Mouse (Mus musculus): ENCODE results near the gene H2-K1. TPM values are rescaled to one million over a fixed set of nuclear protein-coding genes. Genes with fewer than 3 reads are reported as not detected.
"Not testable (repeated sequence)": the region's sequence is repeated elsewhere in the genome, so short reads cannot be mapped to it uniquely, and the experiment has no call there.

Gene H2-K1
- polyA plus RNA-seq, 1 experiment, result 2,389 TPM

GRCm38 (mm10) chr17:33959135-33959534 is 41.0 kb downstream of the H2-K1 start:
- H3K4me3 ChIP-seq (replicated peaks; ENCODE audit: extremely low read depth, low read depth, low read length), result no peak overlapping the region
- DNase-seq, result no peak
- WGBS, result 95% methylated on average over 13 of the region's 13 CpGs
- no peak for TF ChIP-seq CTCF (IDR thresholded peaks at IDR 0.05; ENCODE audit: insufficient read depth, low read length)
- no peak for TF ChIP-seq POLR2A (IDR thresholded peaks at IDR 0.05; ENCODE audit: borderline replicate concordance, extremely low read depth, low read depth, low read length)
- peaks cover 8% of the 10 kb centered on the region for H3K4me1 ChIP-seq (ENCODE audit: control insufficient read depth, insufficient read depth, low read length)

GRCm38 (mm10) chr17:33958451-33958850 is 41.7 kb downstream of the H2-K1 start:
- Histone ChIP-seq H3K4me1 (ENCODE audit: control insufficient read depth, insufficient read depth, low read length) (peaks cover 8% of the 10 kb centered on the region), H3K4me3 (replicated peaks; ENCODE audit: extremely low read depth, low read depth, low read length) (no peak overlapping the region)
- no peak for DNase-seq
- WGBS, result 95% methylated on average over 11 of the region's 11 CpGs
- TF ChIP-seq POLR2A (IDR thresholded peaks at IDR 0.05; ENCODE audit: borderline replicate concordance, extremely low read depth, low read depth, low read length), result no peak
- no peak for TF ChIP-seq CTCF (IDR thresholded peaks at IDR 0.05; ENCODE audit: insufficient read depth, low read length)

- Histone ChIP-seq H3K4me1 (ENCODE audit: control insufficient read depth, insufficient read depth, low read length) (peaks cover 8% of the 10 kb centered on the region), H3K4me3 (replicated peaks; ENCODE audit: extremely low read depth, low read depth, low read length) (no peak overlapping the region)
- WGBS, result 74% methylated on average over 6 of the region's 6 CpGs
- no peak for TF ChIP-seq CTCF (IDR thresholded peaks at IDR 0.05; ENCODE audit: insufficient read depth, low read length)
- no peak for TF ChIP-seq POLR2A (IDR thresholded peaks at IDR 0.05; ENCODE audit: borderline replicate concordance, extremely low read depth, low read depth, low read length)
- DNase-seq, result no peak
These were observed 42.7 kb downstream of the H2-K1 start for GRCm38 (mm10) chr17:33957493-33957892.

GRCm38 (mm10) chr17:33956336-33956735 is 43.8 kb downstream of the H2-K1 start:
- DNase-seq, result no peak
- Histone ChIP-seq H3K4me1 (ENCODE audit: control insufficient read depth, insufficient read depth, low read length) (peaks cover 14% of the 10 kb centered on the region), H3K4me3 (replicated peaks; ENCODE audit: extremely low read depth, low read depth, low read length) (peak overlapping the region; percentile 82)
- TF ChIP-seq CTCF (IDR thresholded peaks at IDR 0.05; ENCODE audit: insufficient read depth, low read length), result no peak
- WGBS, result 5% methylated on average over 10 of the region's 10 CpGs

- peak; percentile 94 for TF ChIP-seq POLR2A (IDR thresholded peaks at IDR 0.05; ENCODE audit: borderline replicate concordance, extremely low read depth, low read depth, low read length)
- TF ChIP-seq CTCF (IDR thresholded peaks at IDR 0.05; ENCODE audit: insufficient read depth, low read length), result no peak
- H3K4me1 ChIP-seq (ENCODE audit: control insufficient read depth, insufficient read depth, low read length), result peaks cover 14% of the 10 kb centered on the region
- under 1% methylated on average over 50 of the region's 50 CpGs for WGBS
- DNase-seq, result peak; percentile 96
- peak within 1 kb of the TSS; percentile 82 for H3K4me3 ChIP-seq (replicated peaks; ENCODE audit: extremely low read depth, low read depth, low read length)
These were observed 44.5 kb downstream of the H2-K1 start, which contains the start of the genes Vps52 and Rps18 for GRCm38 (mm10) chr17:33955555-33956214. Gene Vps52, plus strand, starts transcription at chr17:33955812. Gene Rps18, minus strand, starts transcription at chr17:33956001.

GRCm38 (mm10) chr17:33954646-33955554 is 45.2 kb downstream of the H2-K1 start:
- no peak for DNase-seq
- H3K4me3 ChIP-seq (replicated peaks; ENCODE audit: extremely low read depth, low read depth, low read length), result peak overlapping the region; percentile 67
- TF ChIP-seq POLR2A (IDR thresholded peaks at IDR 0.05; ENCODE audit: borderline replicate concordance, extremely low read depth, low read depth, low read length) (no peak), CTCF (IDR thresholded peaks at IDR 0.05; ENCODE audit: insufficient read depth, low read length) (no peak)
- 1% methylated on average over 33 of the region's 33 CpGs for WGBS
- H3K4me1 ChIP-seq (ENCODE audit: control insufficient read depth, insufficient read depth, low read length), result peaks cover 17% of the 10 kb centered on the region

- 34% methylated on average over 5 of the region's 5 CpGs for WGBS
- no peak overlapping the region for H3K4me3 ChIP-seq (replicated peaks; ENCODE audit: extremely low read depth, low read depth, low read length)
- TF ChIP-seq CTCF (IDR thresholded peaks at IDR 0.05; ENCODE audit: insufficient read depth, low read length) (no peak), POLR2A (IDR thresholded peaks at IDR 0.05; ENCODE audit: borderline replicate concordance, extremely low read depth, low read depth, low read length) (no peak)
- peaks cover 20% of the 10 kb centered on the region for H3K4me1 ChIP-seq (ENCODE audit: control insufficient read depth, insufficient read depth, low read length)
- no peak for DNase-seq
These were observed 46.1 kb downstream of the H2-K1 start for GRCm38 (mm10) chr17:33953961-33954565.

- TF ChIP-seq POLR2A (IDR thresholded peaks at IDR 0.05; ENCODE audit: borderline replicate concordance, extremely low read depth, low read depth, low read length) (no peak), CTCF (IDR thresholded peaks at IDR 0.05; ENCODE audit: insufficient read depth, low read length) (no peak)
- no peak for DNase-seq
- H3K4me3 ChIP-seq (replicated peaks; ENCODE audit: extremely low read depth, low read depth, low read length), result no peak overlapping the region
- peaks cover 20% of the 10 kb centered on the region for H3K4me1 ChIP-seq (ENCODE audit: control insufficient read depth, insufficient read depth, low read length)
- 76% methylated on average over 3 of the region's 3 CpGs for WGBS
These were observed 46.8 kb downstream of the H2-K1 start for GRCm38 (mm10) chr17:33953310-33953709.

- WGBS, result 72% methylated on average over 4 of the region's 4 CpGs
- DNase-seq, result no peak
- Histone ChIP-seq H3K4me1 (ENCODE audit: control insufficient read depth, insufficient read depth, low read length) (peaks cover 20% of the 10 kb centered on the region), H3K4me3 (replicated peaks; ENCODE audit: extremely low read depth, low read depth, low read length) (no peak overlapping the region)
- no peak for TF ChIP-seq CTCF (IDR thresholded peaks at IDR 0.05; ENCODE audit: insufficient read depth, low read length)
- no peak for TF ChIP-seq POLR2A (IDR thresholded peaks at IDR 0.05; ENCODE audit: borderline replicate concordance, extremely low read depth, low read depth, low read length)
These were observed 47.3 kb downstream of the H2-K1 start for GRCm38 (mm10) chr17:33952879-33953278.

GRCm38 (mm10) chr17:33952015-33952414 is 48.1 kb downstream of the H2-K1 start:
- DNase-seq; H3K4me3 ChIP-seq (replicated peaks; ENCODE audit: extremely low read depth, low read depth, low read length): not testable (repeated sequence)
- WGBS, result 75% methylated on average over 13 of the region's 13 CpGs
- H3K4me1 ChIP-seq (ENCODE audit: control insufficient read depth, insufficient read depth, low read length), result peaks cover 20% of the 10 kb centered on the region

Measured in lung, adult 2 months (tissue).